Mouse (Mus musculus) hindbrain, embryonic 12.5 days (tissue): Measurements from ENCODE around the gene Prrg3. TPM values are rescaled to one million over a fixed set of nuclear protein-coding genes. Genes with fewer than 3 reads are reported as not detected.

Experiments
- ATAC-seq: fragments of 200-750 bp; cut with Nextera tagmentation; 2 replicates; pipeline ENCODE4 v1.8.0; 2017; ENCODE audit warnings: moderate TSS enrichment; ENCODE audit not compliant: low FRiP score
- H3K27ac ChIP-seq: fragments of 300-500 bp; sonication (generic); 2 replicates; pipeline ENCODE4 v1.5.1; 2016; ENCODE audit warnings: mild to moderate bottlenecking
- H3K27me3 ChIP-seq: fragments of 300-500 bp; sonication (generic); 2 replicates; pipeline ENCODE4 v1.6.1; 2016; ENCODE audit warnings: mild to moderate bottlenecking
- H3K36me3 ChIP-seq: fragments of 300-500 bp; sonication (generic); 2 replicates; pipeline ENCODE4 v1.6.1; 2016; ENCODE audit warnings: mild to moderate bottlenecking
- H3K4me1 ChIP-seq: fragments of 300-500 bp; sonication (generic); 2 replicates; pipeline ENCODE4 v1.6.1; 2016
- H3K4me2 ChIP-seq: fragments of 300-500 bp; sonication (generic); replicated peaks from 2 replicates; pipeline ENCODE4 v1.6.1; 2016; ENCODE audit warnings: mild to moderate bottlenecking
- H3K4me3 ChIP-seq: fragments of 300-500 bp; sonication (generic); 2 replicates; pipeline ENCODE4 v1.5.1; 2016; ENCODE audit warnings: mild to moderate bottlenecking
- H3K9ac ChIP-seq: fragments of 300-500 bp; sonication (generic); 2 replicates; pipeline ENCODE4 v1.6.1; 2016; ENCODE audit warnings: mild to moderate bottlenecking, moderate library complexity
- H3K9me3 ChIP-seq: fragments of 300-500 bp; sonication (generic); replicated peaks from 2 replicates; pipeline ENCODE4 v1.6.1; 2016; ENCODE audit warnings: mild to moderate bottlenecking
- WGBS: fragments of 180-500 bp; shearing (Covaris S2); methylation state at CpG from one replicate; pipeline ENCODE4 v1.1.7; 2016; 5-methylcytosine and 5-hydroxymethylcytosine counted together
- polyA plus RNA-seq: library from polyadenylated mRNA; unstranded; fragments of >200 nt; fragmentation: Nextera tagmentation; extraction: Ambion mirVana; gene quantifications from 2 replicates; pipeline ENCODE4 v1.2.1, GENCODE M21; 2016

Prrg3 gene
- polyA plus RNA-seq, 1 experiment from 2014 or later: 11.4 TPM

GRCm38 (mm10) chrX:71983775-71984174 is 21.4 kb downstream of the Prrg3 start:
- Histone ChIP-seq H3K4me2 (no peak overlapping the region), H3K4me1 (no peaks in the 10 kb centered on the region), H3K27me3 (no peaks in the 10 kb centered on the region), H3K4me3 (no peak overlapping the region), H3K9me3 (no peaks in the 10 kb centered on the region), H3K36me3 (no peaks in the 10 kb centered on the region), H3K9ac (no peak overlapping the region), H3K27ac (no peak overlapping the region)
- WGBS: 95% methylated on average over 1 of the region's 1 CpGs
- ATAC-seq: no peak

- H3K27me3 ChIP-seq: no peaks in the 10 kb centered on the region
- WGBS: 85% methylated on average over 3 of the region's 3 CpGs
Measured at GRCm38 (mm10) chrX:71991549-71991948, 29.1 kb downstream of the Prrg3 start, which contains the start of gene Cnga2. Gene Cnga2, plus strand, starts transcription at chrX:71991849.

GRCm38 (mm10) chrX:71995972-71996371 is 33.5 kb downstream of the Prrg3 start:
- Histone ChIP-seq H3K27ac (no peak overlapping the region), H3K9ac (no peak overlapping the region), H3K4me3 (no peak overlapping the region), H3K4me2 (no peak overlapping the region), H3K4me1 (no peaks in the 10 kb centered on the region), H3K27me3 (no peaks in the 10 kb centered on the region), H3K36me3 (no peaks in the 10 kb centered on the region), H3K9me3 (no peaks in the 10 kb centered on the region)
- no peak for ATAC-seq
- 68% methylated on average over 1 of the region's 1 CpGs for WGBS

More at GRCm38 (mm10) chrX:71991549-71991948, 29.1 kb downstream of the Prrg3 start, which contains the start of gene Cnga2:
- Histone ChIP-seq H3K36me3 (no peaks in the 10 kb centered on the region), H3K27ac (no peak within 1 kb of the TSS), H3K4me3 (no peak within 1 kb of the TSS), H3K9me3 (no peaks in the 10 kb centered on the region), H3K4me2 (no peak within 1 kb of the TSS), H3K4me1 (no peaks in the 10 kb centered on the region), H3K9ac (no peak within 1 kb of the TSS)
- ATAC-seq: no peak

- H3K4me1 ChIP-seq: no peaks in the 10 kb centered on the region
- no peak overlapping the region for H3K9ac ChIP-seq
- H3K4me3 ChIP-seq: no peak overlapping the region
- no peak for ATAC-seq
- no peak overlapping the region for H3K27ac ChIP-seq
- H3K9me3 ChIP-seq: no peaks in the 10 kb centered on the region
- no peaks in the 10 kb centered on the region for H3K27me3 ChIP-seq
- H3K4me2 ChIP-seq: no peak overlapping the region
- no peaks in the 10 kb centered on the region for H3K36me3 ChIP-seq
Measured at GRCm38 (mm10) chrX:72009930-72010329, 47.5 kb downstream of the Prrg3 start.

GRCm38 (mm10) chrX:72012236-72012635 is 49.8 kb downstream of the Prrg3 start:
- no peaks in the 10 kb centered on the region for H3K36me3 ChIP-seq
- H3K4me2 ChIP-seq: no peak overlapping the region
- H3K27me3 ChIP-seq: no peaks in the 10 kb centered on the region
- ATAC-seq: no peak
- no peak overlapping the region for H3K4me3 ChIP-seq
- WGBS: 66% methylated on average over 9 of the region's 9 CpGs
- H3K27ac ChIP-seq: no peak overlapping the region
- H3K4me1 ChIP-seq: no peaks in the 10 kb centered on the region
- H3K9me3 ChIP-seq: no peaks in the 10 kb centered on the region
- no peak overlapping the region for H3K9ac ChIP-seq

GRCm38 (mm10) chrX:72012804-72013203 is 50.4 kb downstream of the Prrg3 start:
- no peak overlapping the region for H3K9ac ChIP-seq
- no peaks in the 10 kb centered on the region for H3K36me3 ChIP-seq
- H3K27ac ChIP-seq: no peak overlapping the region
- no peaks in the 10 kb centered on the region for H3K9me3 ChIP-seq
- WGBS: 30% methylated on average over 3 of the region's 3 CpGs
- no peaks in the 10 kb centered on the region for H3K27me3 ChIP-seq
- no peak overlapping the region for H3K4me3 ChIP-seq
- no peak for ATAC-seq
- no peaks in the 10 kb centered on the region for H3K4me1 ChIP-seq
- H3K4me2 ChIP-seq: no peak overlapping the region

GRCm38 (mm10) chrX:72022241-72022640 is 59.8 kb downstream of the Prrg3 start:
- Histone ChIP-seq H3K27me3 (no peaks in the 10 kb centered on the region), H3K4me3 (no peak overlapping the region), H3K27ac (no peak overlapping the region), H3K36me3 (no peaks in the 10 kb centered on the region), H3K4me2 (no peak overlapping the region), H3K4me1 (no peaks in the 10 kb centered on the region), H3K9me3 (no peaks in the 10 kb centered on the region), H3K9ac (no peak overlapping the region)
- no peak for ATAC-seq
- WGBS: 76% methylated on average over 1 of the region's 1 CpGs

Other genes with a start within 250 kb of the Prrg3 start
- gene Vma21, start 146.7 kb upstream of the Prrg3 start, polyA plus RNA-seq: 50.5 and 53.3 TPM in 2 replicates
- 0.18 TPM in 1 of 2 replicates, not detected in the other for gene Gm1141, start 41.6 kb upstream of the Prrg3 start, polyA plus RNA-seq
- gene Fate1, start 10.4 kb downstream of the Prrg3 start, polyA plus RNA-seq: not detected in 2 replicates
- 0.09 and 0.12 TPM in 2 replicates for gene Cnga2, start 29.2 kb downstream of the Prrg3 start, polyA plus RNA-seq